Mouse (Mus musculus): ENCODE data around the gene Fbxo39. TPM values are rescaled to one million over a fixed set of nuclear protein-coding genes. Genes with fewer than 3 reads are reported as not detected.

Gene Fbxo39
- total and polyA plus RNA-seq, 2 experiments from 2014 or later: not detected

- no peak for DNase-seq
- Histone ChIP-seq H3K27me3 (ENCODE audit: insufficient read depth, low read length) (no peaks in the 10 kb centered on the region), H3K4me3 (ENCODE audit: low read depth, low read length) (no peak overlapping the region), H3K4me1 (ENCODE audit: insufficient read depth) (no peaks in the 10 kb centered on the region), H3K9ac (no peak overlapping the region), H3K36me3 (ENCODE audit: insufficient read depth) (no peaks in the 10 kb centered on the region), H3K27ac (ENCODE audit: low read depth, low read length) (no peak overlapping the region), H3K9me3 (ENCODE audit: low read length) (no peaks in the 10 kb centered on the region), H3K4me2 (ENCODE audit: low read depth) (no peak overlapping the region)
- no peak for ATAC-seq
- 57% methylated on average over 10 of the region's 10 CpGs for WGBS
- no peak for TF ChIP-seq CTCF (IDR thresholded peaks at IDR 0.05; ENCODE audit: low read depth)
Measured at GRCm38 (mm10) chr11:72348563-72348962, 34.3 kb downstream of the Fbxo39 start.

- no peaks in the 10 kb centered on the region for H3K27me3 ChIP-seq (ENCODE audit: insufficient read depth, low read length)
- no peaks in the 10 kb centered on the region for H3K9me3 ChIP-seq (ENCODE audit: low read length)
- H3K9ac ChIP-seq: no peak overlapping the region
- 42% methylated on average over 8 of the region's 8 CpGs for WGBS
- no peak overlapping the region for H3K4me3 ChIP-seq (ENCODE audit: low read depth, low read length)
- DNase-seq (peak; percentile 35), ATAC-seq (no peak)
- no peak overlapping the region for H3K27ac ChIP-seq (ENCODE audit: low read depth, low read length)
- no peak overlapping the region for H3K4me2 ChIP-seq (ENCODE audit: low read depth)
- no peaks in the 10 kb centered on the region for H3K4me1 ChIP-seq (ENCODE audit: insufficient read depth)
- no peak for TF ChIP-seq CTCF (IDR thresholded peaks at IDR 0.05; ENCODE audit: low read depth)
- no peaks in the 10 kb centered on the region for H3K36me3 ChIP-seq (ENCODE audit: insufficient read depth)
Measured at GRCm38 (mm10) chr11:72349016-72349415, 34.8 kb downstream of the Fbxo39 start.

GRCm38 (mm10) chr11:72349652-72350051 lies 35.4 kb downstream of the Fbxo39 start:
- no peaks in the 10 kb centered on the region for H3K9me3 ChIP-seq (ENCODE audit: low read length)
- H3K4me1 ChIP-seq (ENCODE audit: insufficient read depth): no peaks in the 10 kb centered on the region
- no peak for DNase-seq
- no peaks in the 10 kb centered on the region for H3K27me3 ChIP-seq (ENCODE audit: insufficient read depth, low read length)
- no peak overlapping the region for H3K4me2 ChIP-seq (ENCODE audit: low read depth)
- H3K27ac ChIP-seq (ENCODE audit: low read depth, low read length): no peak overlapping the region
- H3K9ac ChIP-seq: no peak overlapping the region
- no peaks in the 10 kb centered on the region for H3K36me3 ChIP-seq (ENCODE audit: insufficient read depth)
- ATAC-seq: no peak
- no peak overlapping the region for H3K4me3 ChIP-seq (ENCODE audit: low read depth, low read length)
- TF ChIP-seq CTCF (IDR thresholded peaks at IDR 0.05; ENCODE audit: low read depth): no peak
- WGBS: 75% methylated on average over 4 of the region's 4 CpGs

- Histone ChIP-seq H3K9ac (no peak overlapping the region), H3K4me3 (ENCODE audit: low read depth, low read length) (no peak overlapping the region), H3K9me3 (ENCODE audit: low read length) (no peaks in the 10 kb centered on the region), H3K27me3 (ENCODE audit: insufficient read depth, low read length) (no peaks in the 10 kb centered on the region), H3K4me1 (ENCODE audit: insufficient read depth) (no peaks in the 10 kb centered on the region), H3K27ac (ENCODE audit: low read depth, low read length) (no peak overlapping the region), H3K4me2 (ENCODE audit: low read depth) (no peak overlapping the region), H3K36me3 (ENCODE audit: insufficient read depth) (no peaks in the 10 kb centered on the region)
- ATAC-seq: no peak
- DNase-seq: no peak
- no peak for TF ChIP-seq CTCF (IDR thresholded peaks at IDR 0.05; ENCODE audit: low read depth)
- WGBS: 86% methylated on average over 1 of the region's 1 CpGs
Measured at GRCm38 (mm10) chr11:72352272-72352671, 38.0 kb downstream of the Fbxo39 start.

- H3K4me1 ChIP-seq (ENCODE audit: insufficient read depth): no peaks in the 10 kb centered on the region
- no peak overlapping the region for H3K9ac ChIP-seq
- no peak for TF ChIP-seq CTCF (IDR thresholded peaks at IDR 0.05; ENCODE audit: low read depth)
- DNase-seq: no peak
- H3K27ac ChIP-seq (ENCODE audit: low read depth, low read length): no peak overlapping the region
- H3K4me2 ChIP-seq (ENCODE audit: low read depth): no peak overlapping the region
- ATAC-seq: no peak
- H3K9me3 ChIP-seq (ENCODE audit: low read length): no peaks in the 10 kb centered on the region
- no peaks in the 10 kb centered on the region for H3K36me3 ChIP-seq (ENCODE audit: insufficient read depth)
- WGBS: 72% methylated on average over 3 of the region's 3 CpGs
- no peak overlapping the region for H3K4me3 ChIP-seq (ENCODE audit: low read depth, low read length)
- H3K27me3 ChIP-seq (ENCODE audit: insufficient read depth, low read length): no peaks in the 10 kb centered on the region
Measured at GRCm38 (mm10) chr11:72353186-72353585, 38.9 kb downstream of the Fbxo39 start.

GRCm38 (mm10) chr11:72354971-72355728 lies 40.9 kb downstream of the Fbxo39 start:
- Histone ChIP-seq H3K27me3 (ENCODE audit: insufficient read depth, low read length) (no peaks in the 10 kb centered on the region), H3K4me3 (ENCODE audit: low read depth, low read length) (no peak overlapping the region), H3K9ac (no peak overlapping the region), H3K4me2 (ENCODE audit: low read depth) (no peak overlapping the region; the same call in 1 of the 2 replicates), H3K9me3 (ENCODE audit: low read length) (no peaks in the 10 kb centered on the region), H3K36me3 (ENCODE audit: insufficient read depth) (no peaks in the 10 kb centered on the region), H3K27ac (ENCODE audit: low read depth, low read length) (no peak overlapping the region), H3K4me1 (ENCODE audit: insufficient read depth) (no peaks in the 10 kb centered on the region)
- WGBS: 27% methylated on average over 20 of the region's 20 CpGs
- ATAC-seq (peak; percentile 45; the same call in 1 of the 2 replicates), DNase-seq (peak; percentile 66)
- peak; percentile 85 for TF ChIP-seq CTCF (IDR thresholded peaks at IDR 0.05; ENCODE audit: low read depth)
